Mouse (Mus musculus) heart, postnatal 0 days (tissue): ENCODE data around the gene Rgma. TPM values are rescaled to one million over a fixed set of nuclear protein-coding genes. Genes with fewer than 3 reads are reported as not detected.

Experiments used
- ATAC-seq: fragments of 200-750 bp; cut with Nextera tagmentation; 2 replicates; pipeline ENCODE4 v1.8.0; 2017; ENCODE audit warnings: low read depth, moderate number of reproducible peaks, moderate library complexity; ENCODE audit not compliant: insufficient read depth
- DNase-seq: peaks from one replicate; pipeline ENCODE4 v3.0.0-alpha.2; 2016; ENCODE audit warnings: low spot score
- H3K27ac ChIP-seq: fragments of 300-500 bp; sonication (generic); 2 replicates; pipeline ENCODE4 v1.5.1; 2014; ENCODE audit warnings: low read depth, mild to moderate bottlenecking
- H3K27me3 ChIP-seq: fragments of 300-500 bp; sonication (generic); 2 replicates; pipeline ENCODE4 v1.6.1; 2014; ENCODE audit warnings: low read length, mixed read lengths; ENCODE audit not compliant: control insufficient read depth, insufficient read depth
- H3K36me3 ChIP-seq: fragments of 300-500 bp; sonication (generic); replicated peaks from 2 replicates; pipeline ENCODE4 v1.6.1; 2014; ENCODE audit warnings: low read length, mixed read lengths; ENCODE audit not compliant: control insufficient read depth, insufficient read depth
- H3K4me1 ChIP-seq: fragments of 300-500 bp; sonication (generic); 2 replicates; pipeline ENCODE4 v1.6.1; 2014; ENCODE audit warnings: antibody characterized with exemption; ENCODE audit not compliant: control insufficient read depth, insufficient read depth
- H3K4me2 ChIP-seq: fragments of 300-500 bp; sonication (generic); 2 replicates; pipeline ENCODE4 v1.6.1; 2014; ENCODE audit warnings: low read depth, mild to moderate bottlenecking, low read length, moderate library complexity
- H3K4me3 ChIP-seq: fragments of 300-500 bp; sonication (generic); 2 replicates; pipeline ENCODE4 v1.5.1; 2014; ENCODE audit warnings: low read depth, low read length
- H3K9ac ChIP-seq: fragments of 300-500 bp; sonication (generic); replicated peaks from 2 replicates; pipeline ENCODE4 v1.6.1; 2014; ENCODE audit warnings: low read depth, low read length, mixed read lengths
- H3K9me3 ChIP-seq: fragments of 300-500 bp; sonication (generic); replicated peaks from 2 replicates; pipeline ENCODE4 v1.6.1; 2016; ENCODE audit warnings: low read length; ENCODE audit not compliant: control insufficient read depth
- CTCF ChIP-seq: IDR thresholded peaks from 2 replicates; pipeline ENCODE4 v1.5.1; 2016; ENCODE audit warnings: antibody characterized with exemption, control low read depth, low read depth
- EP300 ChIP-seq: IDR thresholded peaks from 2 replicates; pipeline ENCODE4 v1.6.1; 2016; ENCODE audit warnings: antibody characterized with exemption, low read depth
- WGBS: fragments of 180-500 bp; shearing (Covaris S2); extraction: QIAGEN DNeasy Blood & Tissue Kit; methylation state at CpG from one replicate; pipeline ENCODE4 v1.1.7; 2014; 5-methylcytosine and 5-hydroxymethylcytosine counted together
- polyA plus RNA-seq: library from polyadenylated mRNA; unstranded; fragments of >200 nt; fragmentation: Nextera tagmentation; extraction: Ambion mirVana; gene quantifications from 2 replicates; pipeline ENCODE4 v1.2.1, GENCODE M21; 2015
- total RNA-seq: library from RNA; depleted of rRNA; stranded (reverse); fragments of >200 nt; gene quantifications from 2 replicates; pipeline ENCODE4 v1.2.3, GENCODE M21; 2014; ENCODE audit warnings: low replicate concordance

The Rgma gene
- total and polyA plus RNA-seq, 2 experiments from 2014 or later, result 2.7 to 10.2 TPM

DNA sequence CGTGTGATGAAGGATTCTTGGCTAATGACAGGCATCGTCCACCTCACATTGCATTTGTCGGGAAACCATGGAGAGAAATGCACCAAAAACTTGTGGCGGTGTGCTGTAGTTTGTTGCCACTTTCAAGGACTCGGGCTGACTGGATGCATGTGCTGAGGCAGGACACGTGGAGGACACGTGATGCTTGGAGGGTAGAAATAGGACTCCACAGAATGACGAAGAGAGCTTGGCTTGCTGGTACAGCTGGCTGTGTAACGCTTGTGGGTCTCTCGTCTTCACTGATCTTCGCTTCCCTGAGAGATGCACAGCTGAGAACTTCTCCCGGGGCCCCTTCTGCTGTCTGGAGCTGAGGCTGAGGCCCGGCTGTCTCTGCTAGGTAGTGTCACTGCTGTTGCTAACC is 47.9 kb downstream of the Rgma start:
- H3K27ac ChIP-seq, result no peak overlapping the region
- no peak overlapping the region for H3K9ac ChIP-seq
- H3K9me3 ChIP-seq, result no peaks in the 10 kb centered on the region
- H3K36me3 ChIP-seq, result peaks cover 16% of the 10 kb centered on the region
- H3K4me3 ChIP-seq, result no peak overlapping the region
- no peak overlapping the region for H3K4me2 ChIP-seq
- peaks cover 15% of the 10 kb centered on the region; the same call in 1 of the 2 replicates for H3K4me1 ChIP-seq
- ATAC-seq, result no peak
- H3K27me3 ChIP-seq, result no peaks in the 10 kb centered on the region
- no peak for DNase-seq
- TF ChIP-seq EP300 (no peak), CTCF (no peak)
- WGBS, result 66% methylated on average over 13 of the region's 13 CpGs

GRCm38 (mm10) chr7:73424243-73424642 is 48.9 kb downstream of the Rgma start:
- H3K4me1 ChIP-seq, result peaks cover 15% of the 10 kb centered on the region; the same call in 1 of the 2 replicates
- TF ChIP-seq CTCF (no peak), EP300 (no peak)
- no peaks in the 10 kb centered on the region for H3K27me3 ChIP-seq
- WGBS, result 48% methylated on average over 3 of the region's 3 CpGs
- H3K9me3 ChIP-seq, result no peaks in the 10 kb centered on the region
- peaks cover 26% of the 10 kb centered on the region for H3K36me3 ChIP-seq
- H3K9ac ChIP-seq, result no peak overlapping the region
- peak overlapping the region; percentile 49; the same call in 1 of the 2 replicates for H3K27ac ChIP-seq
- H3K4me3 ChIP-seq, result no peak overlapping the region
- no peak overlapping the region for H3K4me2 ChIP-seq
- no peak; the same call in 1 of the 2 replicates for ATAC-seq
- DNase-seq, result no peak

- H3K4me2 ChIP-seq, result no peak overlapping the region
- 51% methylated on average over 3 of the region's 3 CpGs for WGBS
- peaks cover 31% of the 10 kb centered on the region for H3K36me3 ChIP-seq
- H3K27ac ChIP-seq, result peak overlapping the region; percentile 49; the same call in 1 of the 2 replicates
- ATAC-seq (peak; percentile 51), DNase-seq (no peak)
- TF ChIP-seq EP300 (no peak), CTCF (no peak)
- H3K9ac ChIP-seq, result no peak overlapping the region
- no peaks in the 10 kb centered on the region for H3K27me3 ChIP-seq
- no peaks in the 10 kb centered on the region for H3K9me3 ChIP-seq
- H3K4me3 ChIP-seq, result no peak overlapping the region
- peaks cover 15% of the 10 kb centered on the region; the same call in 1 of the 2 replicates for H3K4me1 ChIP-seq
These were observed 49.4 kb downstream of the Rgma start for GRCm38 (mm10) chr7:73424705-73425104.

DNA sequence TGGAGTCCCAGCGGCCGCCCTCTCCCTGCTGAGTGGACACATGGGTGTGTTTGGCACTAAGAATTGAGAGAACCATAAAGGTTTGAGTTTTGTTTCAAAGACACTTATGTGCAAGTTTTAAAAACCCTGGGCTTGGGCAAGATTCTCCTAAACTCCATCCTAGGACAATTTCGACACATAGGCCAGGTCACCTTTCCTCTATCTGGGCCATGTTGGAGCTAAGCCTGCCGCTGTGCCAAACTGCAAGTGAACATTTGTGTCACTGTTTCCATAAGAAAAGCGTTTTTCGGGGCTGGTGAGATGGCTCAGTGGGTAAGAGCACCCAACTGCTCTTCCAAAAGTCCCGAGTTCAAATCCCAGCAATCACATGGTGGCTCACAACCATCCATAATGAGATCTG is 50.1 kb downstream of the Rgma start:
- Histone ChIP-seq H3K4me1 (peaks cover 15% of the 10 kb centered on the region; the same call in 1 of the 2 replicates), H3K27me3 (no peaks in the 10 kb centered on the region), H3K36me3 (peaks cover 39% of the 10 kb centered on the region), H3K4me2 (no peak overlapping the region), H3K9me3 (no peaks in the 10 kb centered on the region), H3K4me3 (no peak overlapping the region), H3K27ac (peak overlapping the region; percentile 49; the same call in 1 of the 2 replicates), H3K9ac (no peak overlapping the region)
- 92% methylated on average over 7 of the region's 7 CpGs for WGBS
- DNase-seq (no peak), ATAC-seq (no peak)
- TF ChIP-seq CTCF (no peak), EP300 (no peak)

DNA sequence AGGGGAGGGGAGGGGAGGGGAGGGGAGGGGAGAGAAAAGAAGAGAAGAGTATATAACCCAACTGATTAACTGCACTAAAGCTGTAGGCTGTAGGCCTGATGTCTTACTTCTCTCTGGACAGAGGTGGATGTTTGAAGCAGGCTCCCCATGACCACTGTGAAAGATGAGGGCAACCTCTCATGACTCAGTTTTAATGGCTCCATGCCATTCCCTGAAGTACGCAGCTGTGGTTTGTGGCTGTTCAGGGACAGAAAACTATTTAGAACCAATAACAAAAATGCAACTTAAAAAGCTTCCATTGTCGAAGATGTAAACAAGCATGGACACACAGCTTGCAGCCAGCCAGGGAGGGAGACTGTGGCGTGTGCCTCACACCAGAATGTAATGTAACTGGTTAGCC is 50.9 kb downstream of the Rgma start:
- DNase-seq, result no peak
- no peak overlapping the region for H3K4me2 ChIP-seq
- peaks cover 15% of the 10 kb centered on the region; the same call in 1 of the 2 replicates for H3K4me1 ChIP-seq
- 73% methylated on average over 3 of the region's 3 CpGs for WGBS
- no peak overlapping the region for H3K27ac ChIP-seq
- no peaks in the 10 kb centered on the region for H3K27me3 ChIP-seq
- no peaks in the 10 kb centered on the region for H3K9me3 ChIP-seq
- no peak overlapping the region for H3K4me3 ChIP-seq
- H3K36me3 ChIP-seq, result peaks cover 41% of the 10 kb centered on the region
- no peak for TF ChIP-seq CTCF
- TF ChIP-seq EP300, result no peak
- no peak for ATAC-seq
- no peak overlapping the region for H3K9ac ChIP-seq
